Mouse (Mus musculus) erythroblast, embryonic 14.5 days (primary cell): ENCODE data around the gene Dnase1l3. TPM values are rescaled to one million over a fixed set of nuclear protein-coding genes. Genes with fewer than 3 reads are reported as not detected.

Source experiments
- H3K27me3 ChIP-seq: 2 replicates; pipeline ENCODE4 v1.6.1; 2012; ENCODE audit warnings: inconsistent platforms; ENCODE audit not compliant: control insufficient read depth
- H3K36me3 ChIP-seq: 2 replicates; pipeline ENCODE4 v1.6.1; 2012; ENCODE audit warnings: mild to moderate bottlenecking, inconsistent platforms; ENCODE audit not compliant: control insufficient read depth
- H3K4me1 ChIP-seq: 2 replicates; pipeline ENCODE4 v1.6.1; 2012; ENCODE audit warnings: inconsistent platforms; ENCODE audit not compliant: control insufficient read depth
- H3K4me3 ChIP-seq: replicated peaks from 2 replicates; pipeline ENCODE3; 2012; ENCODE audit warnings: moderate library complexity, mild to moderate bottlenecking, inconsistent platforms
- H3K9me3 ChIP-seq: 2 replicates; pipeline ENCODE4 v1.6.1; 2012; ENCODE audit warnings: low read length, inconsistent platforms, mixed read lengths; ENCODE audit not compliant: control insufficient read depth
- GATA1 ChIP-seq: IDR thresholded peaks from 2 replicates; pipeline ENCODE4 v1.6.1; 2012; ENCODE audit warnings: low read length, inconsistent platforms, mixed read lengths
- TAL1 ChIP-seq: IDR thresholded peaks from 3 replicates; pipeline ENCODE4 v1.6.1; 2012; ENCODE audit warnings: low read length, inconsistent platforms, mixed read lengths
- polyA plus RNA-seq: library from polyadenylated mRNA; stranded (reverse); fragments of >175 nt; gene quantifications from 2 replicates; pipeline ENCODE4 v1.2.3, GENCODE M21; 2012

The Dnase1l3 gene
- polyA plus RNA-seq, 1 experiment = not detected

DNA sequence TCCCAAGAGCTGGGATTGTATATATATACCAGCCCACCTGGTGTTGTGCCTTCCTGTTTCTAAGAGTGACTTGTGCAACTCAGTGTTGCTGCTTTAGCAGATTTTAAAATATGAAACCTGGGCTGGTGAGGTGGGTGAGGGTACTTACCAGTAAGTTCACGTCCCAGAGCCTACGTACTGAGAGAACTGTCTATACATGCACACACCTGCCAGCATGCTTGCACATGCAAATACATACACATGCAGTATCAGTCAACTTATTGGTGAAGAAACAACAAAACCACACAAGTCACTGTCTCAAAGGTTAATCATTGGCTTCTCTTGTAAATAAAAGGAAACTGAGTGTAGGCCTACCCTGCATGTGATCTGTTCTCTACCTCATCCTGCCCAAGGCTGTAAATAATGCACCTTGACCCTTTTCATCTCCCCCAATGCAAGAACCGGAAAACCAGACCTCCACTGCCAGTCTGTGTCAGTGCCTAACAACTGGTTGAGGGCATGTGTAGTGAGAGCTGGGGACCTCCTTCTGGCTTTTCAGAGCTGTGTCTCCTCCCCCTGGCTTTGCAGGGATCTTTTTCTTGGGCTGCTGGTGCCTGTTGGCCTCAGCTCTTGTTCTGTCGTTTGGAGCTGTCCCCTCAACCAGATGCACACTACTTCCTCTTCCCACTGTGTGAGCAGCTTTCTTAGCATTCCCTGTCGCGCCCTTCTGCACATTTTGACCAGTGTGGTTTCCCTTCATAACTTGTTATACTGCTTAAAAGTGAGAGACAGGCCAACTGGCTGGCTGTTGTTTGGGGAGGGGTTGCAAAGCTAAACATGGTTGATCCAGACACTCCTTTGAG, 76.0 kb downstream of the Dnase1l3 start:
- H3K4me3 ChIP-seq = no peak overlapping the region
- peaks cover 6% of the 10 kb centered on the region; the same call in 1 of the 2 replicates for H3K36me3 ChIP-seq
- H3K27me3 ChIP-seq = no peaks in the 10 kb centered on the region
- TF ChIP-seq TAL1 = no peak
- TF ChIP-seq GATA1 = no peak
- H3K9me3 ChIP-seq = no peaks in the 10 kb centered on the region
- H3K4me1 ChIP-seq = no peaks in the 10 kb centered on the region

Other genes with a start within 250 kb of the Dnase1l3 start
- gene Gm26661, start 203.0 kb downstream of the Dnase1l3 start, polyA plus RNA-seq = not detected in 2 replicates
- gene Flnb, start 176.6 kb downstream of the Dnase1l3 start, polyA plus RNA-seq = 0.02 and 0.06 TPM in 2 replicates
- not detected in 2 replicates for gene Gm45521, start 37.3 kb downstream of the Dnase1l3 start, polyA plus RNA-seq
- not detected in 2 replicates for gene Abhd6, start 8.3 kb upstream of the Dnase1l3 start, polyA plus RNA-seq
- 0.06 TPM in 2 replicates for gene Rpp14, start 85.8 kb upstream of the Dnase1l3 start, polyA plus RNA-seq
- 0.14 and 0.34 TPM in 2 replicates for gene Pxk, start 103.6 kb upstream of the Dnase1l3 start, polyA plus RNA-seq
- gene Pdhb, start 178.5 kb upstream of the Dnase1l3 start, polyA plus RNA-seq = 4.1 and 7.8 TPM in 2 replicates
- gene Kctd6, start 219.6 kb upstream of the Dnase1l3 start, polyA plus RNA-seq = 0.13 and 0.15 TPM in 2 replicates